Mouse (Mus musculus): ENCODE data around the gene Rbfox2.
"Not testable (repeated sequence)": the region's sequence is repeated elsewhere in the genome, so short reads cannot be mapped to it uniquely, and the experiment has no call there.

Rbfox2 gene

GRCm38 (mm10) chr15:77276838-77277725 is 29.7 kb downstream of the Rbfox2 start:
- in situ Hi-C loops (cut with MboI; ENCODE audit: unreplicated experiment in 2 of 2): no loop called here

- in situ Hi-C loops (cut with MboI; ENCODE audit: unreplicated experiment in 2 of 2): no loop called here
Observed at GRCm38 (mm10) chr15:77276300-77276699, 30.5 kb downstream of the Rbfox2 start.

- in situ Hi-C loops (cut with MboI; ENCODE audit: unreplicated experiment in 2 of 2): no loop called here
Observed at GRCm38 (mm10) chr15:77275572-77275971, 31.2 kb downstream of the Rbfox2 start.

- in situ Hi-C loops (cut with MboI; ENCODE audit: unreplicated experiment in 2 of 2): no loop called here
Observed at GRCm38 (mm10) chr15:77273947-77274346, 32.9 kb downstream of the Rbfox2 start.

- in situ Hi-C loops (cut with MboI; ENCODE audit: unreplicated experiment in 2 of 2): no loop called here
Observed at GRCm38 (mm10) chr15:77271285-77271684, 35.5 kb downstream of the Rbfox2 start.

- in situ Hi-C loops (cut with MboI; ENCODE audit: unreplicated experiment in 2 of 2): not testable (repeated sequence)
Observed at GRCm38 (mm10) chr15:77269496-77269895, 37.3 kb downstream of the Rbfox2 start.

- in situ Hi-C loops (cut with MboI; ENCODE audit: unreplicated experiment in 2 of 2): no loop called here
Observed at GRCm38 (mm10) chr15:77268415-77268814, 38.4 kb downstream of the Rbfox2 start.

GRCm38 (mm10) chr15:77265318-77265717 is 41.5 kb downstream of the Rbfox2 start:
- in situ Hi-C loops (cut with MboI; ENCODE audit: unreplicated experiment in 2 of 2): no loop called here

- in situ Hi-C loops (cut with MboI; ENCODE audit: unreplicated experiment in 2 of 2): no loop called here
Observed at GRCm38 (mm10) chr15:77264314-77264713, 42.5 kb downstream of the Rbfox2 start.

GRCm38 (mm10) chr15:77262782-77263181 is 44.0 kb downstream of the Rbfox2 start:
- in situ Hi-C loops (cut with MboI; ENCODE audit: unreplicated experiment in 2 of 2): no loop called here

- in situ Hi-C loops (cut with MboI; ENCODE audit: unreplicated experiment in 2 of 2): no loop called here
Observed at GRCm38 (mm10) chr15:77257437-77258229, 49.2 kb downstream of the Rbfox2 start.

- in situ Hi-C loops (cut with MboI; ENCODE audit: unreplicated experiment in 2 of 2): no loop called here
Observed at GRCm38 (mm10) chr15:77256782-77257181, 50.0 kb downstream of the Rbfox2 start.

- in situ Hi-C loops (cut with MboI; ENCODE audit: unreplicated experiment in 2 of 2): no loop called here
Observed at GRCm38 (mm10) chr15:77254636-77255035, 52.2 kb downstream of the Rbfox2 start.

GRCm38 (mm10) chr15:77254128-77254527 is 52.7 kb downstream of the Rbfox2 start:
- in situ Hi-C loops (cut with MboI; ENCODE audit: unreplicated experiment in 2 of 2): no loop called here

GRCm38 (mm10) chr15:77251706-77252105 is 55.1 kb downstream of the Rbfox2 start:
- in situ Hi-C loops (cut with MboI; ENCODE audit: unreplicated experiment in 2 of 2): no loop called here

GRCm38 (mm10) chr15:77250806-77251205 is 56.0 kb downstream of the Rbfox2 start:
- in situ Hi-C loops (cut with MboI; ENCODE audit: unreplicated experiment in 2 of 2): no loop called here

GRCm38 (mm10) chr15:77249421-77249820 is 57.4 kb downstream of the Rbfox2 start:
- in situ Hi-C loops (cut with MboI; ENCODE audit: unreplicated experiment in 2 of 2): no loop called here

GRCm38 (mm10) chr15:77245418-77246365 is 61.1 kb downstream of the Rbfox2 start:
- in situ Hi-C loops (cut with MboI; ENCODE audit: unreplicated experiment in 2 of 2): no loop called here

GRCm38 (mm10) chr15:77244634-77245033 is 62.2 kb downstream of the Rbfox2 start:
- in situ Hi-C loops (cut with MboI; ENCODE audit: unreplicated experiment in 2 of 2): no loop called here

- in situ Hi-C loops (cut with MboI; ENCODE audit: unreplicated experiment in 2 of 2): no loop called here
Observed at GRCm38 (mm10) chr15:77243876-77244560, 62.8 kb downstream of the Rbfox2 start.

All from v-Abl transformed pro-B cells (cell line).